Mouse (Mus musculus) heart, embryonic 12.5 days (tissue): Measurements from ENCODE around the gene D130052B06Rik. TPM values are rescaled to one million over a fixed set of nuclear protein-coding genes. Genes with fewer than 3 reads are reported as not detected.
A peak's percentile ranks its signal among the peaks of the same experiment; 100 is the strongest.

Experiments used
- ATAC-seq: fragments of 200-750 bp; cut with Nextera tagmentation; 2 replicates; pipeline ENCODE4 v1.8.0; 2017; ENCODE audit warnings: moderate TSS enrichment, moderate library complexity; ENCODE audit not compliant: insufficient number of reproducible peaks, low FRiP score
- H3K27ac ChIP-seq: fragments of 300-500 bp; sonication (generic); 2 replicates; pipeline ENCODE4 v1.5.1; 2016; ENCODE audit warnings: mild to moderate bottlenecking, moderate library complexity; ENCODE audit not compliant: poor library complexity, severe bottlenecking
- H3K27me3 ChIP-seq: fragments of 300-500 bp; sonication (generic); replicated peaks from 2 replicates; pipeline ENCODE4 v1.6.1; 2016; ENCODE audit warnings: mild to moderate bottlenecking, moderate library complexity
- H3K36me3 ChIP-seq: fragments of 300-500 bp; sonication (generic); 2 replicates; pipeline ENCODE4 v1.6.1; 2016; ENCODE audit warnings: mild to moderate bottlenecking, moderate library complexity
- H3K4me1 ChIP-seq: fragments of 300-500 bp; sonication (generic); replicated peaks from 2 replicates; pipeline ENCODE4 v1.6.1; 2016; ENCODE audit warnings: mild to moderate bottlenecking
- H3K4me2 ChIP-seq: fragments of 300-500 bp; sonication (generic); 2 replicates; pipeline ENCODE4 v1.6.1; 2016; ENCODE audit warnings: mild to moderate bottlenecking, moderate library complexity
- H3K4me3 ChIP-seq: fragments of 300-500 bp; sonication (generic); 2 replicates; pipeline ENCODE4 v1.5.1; 2016; ENCODE audit warnings: mild to moderate bottlenecking
- H3K9ac ChIP-seq: fragments of 300-500 bp; sonication (generic); 2 replicates; pipeline ENCODE4 v1.6.1; 2016; ENCODE audit warnings: mild to moderate bottlenecking, moderate library complexity
- H3K9me3 ChIP-seq: fragments of 300-500 bp; sonication (generic); replicated peaks from 2 replicates; pipeline ENCODE4 v1.6.1; 2016; ENCODE audit warnings: mild to moderate bottlenecking, moderate library complexity
- WGBS: fragments of 180-500 bp; shearing (Covaris S2); methylation state at CpG from one replicate; pipeline ENCODE4 v1.1.7; 2016; 5-methylcytosine and 5-hydroxymethylcytosine counted together
- polyA plus RNA-seq: library from polyadenylated mRNA; unstranded; fragments of >200 nt; fragmentation: Nextera tagmentation; extraction: Ambion mirVana; gene quantifications from 2 replicates; pipeline ENCODE4 v1.2.1, GENCODE M21; 2016

D130052B06Rik gene
- not detected in 2 replicates for polyA plus RNA-seq

DNA sequence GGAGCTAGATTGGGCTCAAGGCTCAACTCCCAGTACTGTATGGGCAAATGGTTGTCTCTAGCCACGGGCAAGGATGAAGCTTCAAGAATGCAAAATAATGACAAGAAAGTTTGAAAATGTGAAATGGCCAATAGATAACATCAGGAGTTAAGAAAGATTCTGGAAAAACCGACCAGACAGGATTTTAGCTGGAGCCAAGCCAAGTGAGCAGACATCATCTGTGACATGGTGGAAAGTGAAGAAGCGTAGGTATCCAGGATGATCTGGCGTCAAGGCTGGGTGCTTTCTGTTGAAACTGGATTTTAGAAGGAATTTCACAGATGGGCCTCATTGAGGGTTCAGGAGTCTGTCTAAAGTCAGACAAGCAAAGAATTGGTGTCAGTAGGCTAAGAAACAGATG is at the start of gene D130052B06Rik:
D130052B06Rik (plus strand) TSS at position 317 of the 400 bp plus-strand sequence.
- H3K9ac ChIP-seq = no peak within 1 kb of the TSS
- no peaks in the 10 kb centered on the region for H3K36me3 ChIP-seq
- H3K27me3 ChIP-seq = no peaks in the 10 kb centered on the region
- WGBS = 73% methylated on average over 4 of the region's 4 CpGs
- H3K4me3 ChIP-seq = no peak within 1 kb of the TSS
- H3K4me1 ChIP-seq = no peaks in the 10 kb centered on the region
- no peak for ATAC-seq
- no peaks in the 10 kb centered on the region for H3K9me3 ChIP-seq
- no peak within 1 kb of the TSS for H3K27ac ChIP-seq
- H3K4me2 ChIP-seq = no peak within 1 kb of the TSS

DNA sequence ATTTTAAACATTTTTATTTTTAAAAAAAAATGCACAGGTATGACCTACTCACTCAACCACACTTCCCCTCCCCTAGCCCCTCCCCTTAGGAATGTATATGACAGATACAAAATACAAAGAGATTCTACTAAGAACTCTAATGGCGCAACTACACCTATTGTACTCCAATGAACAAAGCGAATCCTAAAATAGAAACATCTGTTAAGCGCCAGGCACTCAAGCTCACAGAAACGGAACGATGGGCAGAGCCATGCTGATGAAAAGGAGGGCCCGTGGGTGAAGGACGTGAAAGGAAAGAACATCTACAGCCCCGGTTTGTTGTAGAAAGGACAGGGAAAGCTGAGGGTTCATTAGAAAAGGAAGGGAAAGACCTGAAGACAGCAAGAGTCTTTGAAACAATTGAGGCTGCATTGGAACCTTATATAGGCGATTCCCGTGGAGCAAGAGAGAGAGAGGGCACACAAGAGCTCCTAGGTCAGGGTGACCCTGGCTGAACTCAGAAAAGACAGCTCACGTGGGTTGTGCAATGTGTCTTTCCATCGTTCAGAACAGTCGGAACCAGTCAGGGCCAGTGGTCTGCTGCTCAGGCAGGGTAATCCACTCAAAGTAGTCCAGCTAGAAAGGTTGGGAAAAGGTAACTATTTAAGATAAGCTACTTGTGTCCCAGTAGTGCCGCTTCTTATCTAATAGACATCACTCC is 48.1 kb upstream of the D130052B06Rik start:
- no peak for ATAC-seq
- H3K4me1 ChIP-seq = peaks cover 4% of the 10 kb centered on the region
- H3K9me3 ChIP-seq = no peaks in the 10 kb centered on the region
- H3K9ac ChIP-seq = no peak overlapping the region
- H3K4me2 ChIP-seq = peak overlapping the region; percentile 46
- no peak overlapping the region for H3K4me3 ChIP-seq
- no peaks in the 10 kb centered on the region for H3K27me3 ChIP-seq
- no peak overlapping the region for H3K27ac ChIP-seq
- H3K36me3 ChIP-seq = no peaks in the 10 kb centered on the region
- WGBS = 49% methylated on average over 14 of the region's 14 CpGs

- Histone ChIP-seq H3K9ac (no peak overlapping the region), H3K27me3 (0 out of 2 replicates have a peak, but pooled peaks cover 2% of the 10 kb centered on the region), H3K27ac (no peak overlapping the region), H3K9me3 (no peaks in the 10 kb centered on the region), H3K4me3 (no peak overlapping the region), H3K36me3 (no peaks in the 10 kb centered on the region), H3K4me2 (no peak overlapping the region), H3K4me1 (peaks cover 4% of the 10 kb centered on the region)
- no peak for ATAC-seq
- WGBS = 78% methylated on average over 8 of the region's 8 CpGs
These were observed 45.0 kb upstream of the D130052B06Rik start for GRCm38 (mm10) chr11:33554123-33554522.

DNA sequence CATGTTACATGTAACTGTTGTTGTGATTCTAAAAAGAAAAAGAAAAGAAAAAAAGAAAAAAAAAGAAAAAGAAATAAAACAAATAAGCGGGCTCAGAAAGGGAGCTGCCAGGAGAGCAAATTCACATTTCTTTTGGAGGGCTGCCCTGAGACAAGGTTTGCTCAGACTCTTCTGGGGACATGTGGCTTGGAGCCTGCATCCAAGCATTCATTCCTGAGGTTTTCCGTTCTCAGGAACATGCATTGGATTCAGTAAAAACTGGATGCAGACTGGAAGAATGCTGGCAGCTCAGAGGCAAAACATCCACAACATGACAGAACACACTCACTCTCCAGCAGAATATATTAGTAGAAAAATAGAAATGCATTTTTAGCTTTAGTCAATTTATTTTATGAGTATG is 35.2 kb upstream of the D130052B06Rik start:
- 79% methylated on average over 2 of the region's 2 CpGs for WGBS
- Histone ChIP-seq H3K4me2 (no peak overlapping the region), H3K9me3 (peaks cover 11% of the 10 kb centered on the region; the same call in 1 of the 2 replicates), H3K4me1 (no peaks in the 10 kb centered on the region), H3K36me3 (no peaks in the 10 kb centered on the region), H3K9ac (no peak overlapping the region), H3K27ac (no peak overlapping the region), H3K27me3 (no peaks in the 10 kb centered on the region), H3K4me3 (no peak overlapping the region)
- ATAC-seq = no peak

GRCm38 (mm10) chr11:33570413-33570812 is 28.7 kb upstream of the D130052B06Rik start:
- no peak overlapping the region for H3K9ac ChIP-seq
- ATAC-seq = no peak
- no peaks in the 10 kb centered on the region for H3K4me1 ChIP-seq
- no peaks in the 10 kb centered on the region for H3K36me3 ChIP-seq
- no peak overlapping the region for H3K4me3 ChIP-seq
- no peak overlapping the region for H3K27ac ChIP-seq
- no peak overlapping the region for H3K4me2 ChIP-seq
- H3K9me3 ChIP-seq = no peaks in the 10 kb centered on the region
- H3K27me3 ChIP-seq = no peaks in the 10 kb centered on the region

GRCm38 (mm10) chr11:33574944-33575343 is 24.2 kb upstream of the D130052B06Rik start:
- Histone ChIP-seq H3K9me3 (no peaks in the 10 kb centered on the region), H3K4me1 (no peaks in the 10 kb centered on the region), H3K27me3 (peaks cover 13% of the 10 kb centered on the region; the same call in 1 of the 2 replicates), H3K36me3 (no peaks in the 10 kb centered on the region), H3K4me2 (no peak overlapping the region), H3K4me3 (no peak overlapping the region), H3K9ac (no peak overlapping the region), H3K27ac (no peak overlapping the region)
- no peak for ATAC-seq
- WGBS = 74% methylated on average over 3 of the region's 3 CpGs

- 49% methylated on average over 6 of the region's 6 CpGs for WGBS
- no peak within 1 kb of the TSS for H3K27ac ChIP-seq
- H3K4me2 ChIP-seq = no peak within 1 kb of the TSS
- no peaks in the 10 kb centered on the region for H3K9me3 ChIP-seq
- H3K9ac ChIP-seq = no peak within 1 kb of the TSS
- H3K4me3 ChIP-seq = no peak within 1 kb of the TSS
- peaks cover 17% of the 10 kb centered on the region; the same call in 1 of the 2 replicates for H3K27me3 ChIP-seq
- ATAC-seq = no peak
- no peaks in the 10 kb centered on the region for H3K36me3 ChIP-seq
- H3K4me1 ChIP-seq = no peaks in the 10 kb centered on the region
These were observed 20.2 kb upstream of the D130052B06Rik start, which contains the start of gene Gabrp for GRCm38 (mm10) chr11:33578859-33579258. TSS of gene Gabrp (minus strand) at chr11:33578959.

GRCm38 (mm10) chr11:33579621-33580020 is 19.5 kb upstream of the D130052B06Rik start:
- Histone ChIP-seq H3K4me2 (no peak overlapping the region), H3K27me3 (peaks cover 17% of the 10 kb centered on the region; the same call in 1 of the 2 replicates), H3K4me3 (no peak overlapping the region), H3K9me3 (no peaks in the 10 kb centered on the region), H3K9ac (no peak overlapping the region), H3K4me1 (no peaks in the 10 kb centered on the region), H3K27ac (no peak overlapping the region), H3K36me3 (no peaks in the 10 kb centered on the region)
- WGBS = 56% methylated on average over 3 of the region's 3 CpGs
- ATAC-seq = no peak

GRCm38 (mm10) chr11:33586614-33587013 is 12.5 kb upstream of the D130052B06Rik start:
- no peak for ATAC-seq
- H3K27ac ChIP-seq = no peak overlapping the region
- H3K27me3 ChIP-seq = no peaks in the 10 kb centered on the region
- H3K4me3 ChIP-seq = no peak overlapping the region
- no peaks in the 10 kb centered on the region for H3K9me3 ChIP-seq
- no peaks in the 10 kb centered on the region for H3K4me1 ChIP-seq
- WGBS = 76% methylated on average over 6 of the region's 6 CpGs
- H3K36me3 ChIP-seq = no peaks in the 10 kb centered on the region
- H3K9ac ChIP-seq = no peak overlapping the region
- H3K4me2 ChIP-seq = no peak overlapping the region

GRCm38 (mm10) chr11:33590771-33591170 is 8.3 kb upstream of the D130052B06Rik start:
- H3K4me3 ChIP-seq = no peak overlapping the region
- WGBS = 72% methylated on average over 3 of the region's 3 CpGs
- H3K9ac ChIP-seq = no peak overlapping the region
- no peaks in the 10 kb centered on the region for H3K4me1 ChIP-seq
- H3K36me3 ChIP-seq = no peaks in the 10 kb centered on the region
- no peak for ATAC-seq
- H3K9me3 ChIP-seq = no peaks in the 10 kb centered on the region
- no peaks in the 10 kb centered on the region for H3K27me3 ChIP-seq
- no peak overlapping the region for H3K4me2 ChIP-seq
- no peak overlapping the region for H3K27ac ChIP-seq

- Histone ChIP-seq H3K4me3 (no peak overlapping the region), H3K9ac (no peak overlapping the region)
- WGBS = 71% methylated on average over 4 of the region's 4 CpGs
These were observed 6.3 kb upstream of the D130052B06Rik start for GRCm38 (mm10) chr11:33592826-33593225.

DNA sequence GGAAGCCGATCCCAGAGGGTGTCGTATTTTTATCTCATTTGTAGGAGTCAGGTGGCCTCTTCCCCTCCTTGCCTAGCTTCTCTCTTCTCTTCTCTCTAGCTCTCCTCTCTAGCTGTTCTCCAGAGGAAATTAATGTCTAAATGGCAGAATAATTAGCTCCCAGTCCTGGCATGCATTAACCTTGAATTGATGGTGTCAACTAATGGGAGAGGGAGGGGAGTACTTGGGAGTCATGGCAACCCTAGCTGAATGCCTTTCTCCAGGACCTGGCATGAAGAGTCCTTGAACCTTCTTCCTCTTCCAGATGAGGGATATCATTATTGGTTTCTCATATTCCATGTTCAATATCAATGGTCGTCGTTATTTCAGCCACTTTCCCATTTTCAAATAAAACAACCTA is 2.4 kb upstream of the D130052B06Rik start:
- no peak overlapping the region for H3K4me3 ChIP-seq
- H3K9me3 ChIP-seq = no peaks in the 10 kb centered on the region
- no peaks in the 10 kb centered on the region for H3K36me3 ChIP-seq
- no peak overlapping the region for H3K4me2 ChIP-seq
- H3K27ac ChIP-seq = no peak overlapping the region
- no peak overlapping the region for H3K9ac ChIP-seq
- H3K27me3 ChIP-seq = no peaks in the 10 kb centered on the region
- 60% methylated on average over 4 of the region's 4 CpGs for WGBS
- no peak for ATAC-seq
- no peaks in the 10 kb centered on the region for H3K4me1 ChIP-seq

More at GRCm38 (mm10) chr11:33592826-33593225, 6.3 kb upstream of the D130052B06Rik start:
- Histone ChIP-seq H3K4me1 (no peaks in the 10 kb centered on the region), H3K4me2 (no peak overlapping the region), H3K36me3 (no peaks in the 10 kb centered on the region), H3K27ac (no peak overlapping the region), H3K9me3 (no peaks in the 10 kb centered on the region), H3K27me3 (no peaks in the 10 kb centered on the region)
- ATAC-seq = no peak
